Mouse (Mus musculus) bone marrow macrophage, adult 2 months (primary cell): ENCODE measurements around the gene Creb1. TPM values are rescaled to one million over a fixed set of nuclear protein-coding genes. Genes with fewer than 3 reads are reported as not detected.
"Not testable (repeated sequence)": the region's sequence is repeated elsewhere in the genome, so short reads cannot be mapped to it uniquely, and the experiment has no call there.

ENCODE experiments used
- H3K27ac ChIP-seq: 2 replicates; pipeline ENCODE4 v1.5.1; 2012; ENCODE audit warnings: low read depth, low read length; ENCODE audit not compliant: insufficient read depth
- H3K4me1 ChIP-seq: 2 replicates; pipeline ENCODE4 v1.6.1; 2012; ENCODE audit warnings: low read length; ENCODE audit not compliant: control insufficient read depth, insufficient read depth
- H3K4me3 ChIP-seq: 2 replicates; pipeline ENCODE4 v1.5.1; 2012; ENCODE audit warnings: mild to moderate bottlenecking, low read length, moderate library complexity; ENCODE audit not compliant: insufficient read depth
- CTCF ChIP-seq: IDR thresholded peaks from 2 replicates; pipeline ENCODE4 v1.5.1; 2012; ENCODE audit warnings: low read depth, mild to moderate bottlenecking, low read length, moderate library complexity
- POLR2A ChIP-seq: IDR thresholded peaks from 2 replicates; pipeline ENCODE4 v1.6.1; 2012; ENCODE audit warnings: mild to moderate bottlenecking, low read depth, low read length, borderline replicate concordance
- polyA plus RNA-seq: library from polyadenylated mRNA; stranded (reverse); fragments of >200 nt; gene quantifications from 2 replicates; pipeline ENCODE4 v1.2.4, GENCODE M21; 2012; ENCODE audit not compliant: missing spikeins, insufficient read depth, insufficient read length

The Creb1 gene
- polyA plus RNA-seq, 1 experiment: 41.5 TPM

GRCm38 (mm10) chr1:64533471-64534443 is 1.3 kb downstream of the Creb1 start:
- peaks cover 25% of the 10 kb centered on the region for H3K4me1 ChIP-seq
- no peak for TF ChIP-seq CTCF
- TF ChIP-seq POLR2A: no peak
- peak overlapping the region; percentile 62 for H3K4me3 ChIP-seq

DNA sequence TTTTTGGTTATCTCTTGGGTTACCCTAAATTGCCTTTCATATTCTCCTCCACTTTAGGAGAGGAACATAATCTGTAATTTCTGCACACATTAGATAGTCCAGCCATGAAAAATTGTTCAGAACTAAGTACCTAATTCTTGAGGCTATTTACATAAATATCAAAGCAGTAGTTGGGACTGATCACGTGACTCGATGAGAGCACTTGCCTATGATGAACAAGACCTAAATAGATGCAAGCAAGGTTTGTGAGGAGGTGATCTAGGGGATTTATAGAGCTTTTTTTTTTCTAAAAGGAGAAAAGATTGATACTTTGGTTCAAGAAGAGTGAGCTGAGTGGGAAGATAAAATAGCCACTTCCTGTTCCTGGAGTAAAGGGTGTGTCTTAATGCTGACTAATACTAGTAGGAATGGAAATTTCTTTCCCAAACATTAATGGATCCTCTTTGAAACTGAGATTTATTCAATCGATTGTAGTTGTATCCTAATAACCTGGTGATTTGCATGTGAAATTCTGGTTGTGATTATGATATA is 6.5 kb downstream of the Creb1 start:
- TF ChIP-seq POLR2A (no peak), CTCF (no peak)
- H3K4me3 ChIP-seq: no peak overlapping the region
- H3K4me1 ChIP-seq: peaks cover 11% of the 10 kb centered on the region
- no peak overlapping the region for H3K27ac ChIP-seq

More at GRCm38 (mm10) chr1:64533471-64534443, 1.3 kb downstream of the Creb1 start:
- H3K27ac ChIP-seq: peak overlapping the region; percentile 71

DNA sequence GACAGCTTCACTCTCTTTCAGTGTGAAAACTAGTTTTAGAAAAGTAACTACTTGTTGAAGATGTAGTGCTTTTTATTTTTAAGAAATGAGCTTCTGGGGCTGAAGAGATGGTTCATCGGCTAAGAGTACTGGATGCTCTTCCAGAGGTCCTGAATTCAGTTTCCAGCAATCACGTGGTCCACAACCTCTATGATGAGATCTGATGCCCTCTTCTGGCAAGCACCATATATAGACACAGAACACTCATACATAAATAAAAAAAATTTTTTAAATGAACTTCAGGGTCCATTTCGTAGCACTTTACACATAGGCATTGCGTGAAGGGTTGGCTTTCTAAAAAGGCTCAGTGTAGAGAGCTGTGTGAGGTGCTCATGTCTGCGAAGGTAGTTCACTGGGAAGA is 11.3 kb downstream of the Creb1 start:
- Histone ChIP-seq H3K4me3 (no peak overlapping the region), H3K27ac (no peak overlapping the region), H3K4me1 (peaks cover 14% of the 10 kb centered on the region)
- TF ChIP-seq CTCF: no peak
- no peak for TF ChIP-seq POLR2A

GRCm38 (mm10) chr1:64546070-64546469 is 13.6 kb downstream of the Creb1 start:
- no peak overlapping the region for H3K27ac ChIP-seq
- no peak overlapping the region for H3K4me3 ChIP-seq
- TF ChIP-seq POLR2A (no peak), CTCF (no peak)
- peaks cover 12% of the 10 kb centered on the region for H3K4me1 ChIP-seq

- Histone ChIP-seq H3K27ac (no peak overlapping the region), H3K4me3 (no peak overlapping the region), H3K4me1 (peaks cover 12% of the 10 kb centered on the region)
- no peak for TF ChIP-seq CTCF
- TF ChIP-seq POLR2A: no peak
These were observed 16.9 kb downstream of the Creb1 start for GRCm38 (mm10) chr1:64549380-64549779.

- H3K4me3 ChIP-seq: no peak overlapping the region
- TF ChIP-seq CTCF (no peak), POLR2A (no peak)
- no peak overlapping the region for H3K27ac ChIP-seq
- H3K4me1 ChIP-seq: peaks cover 7% of the 10 kb centered on the region
These were observed 19.5 kb downstream of the Creb1 start for GRCm38 (mm10) chr1:64551908-64552307.

DNA sequence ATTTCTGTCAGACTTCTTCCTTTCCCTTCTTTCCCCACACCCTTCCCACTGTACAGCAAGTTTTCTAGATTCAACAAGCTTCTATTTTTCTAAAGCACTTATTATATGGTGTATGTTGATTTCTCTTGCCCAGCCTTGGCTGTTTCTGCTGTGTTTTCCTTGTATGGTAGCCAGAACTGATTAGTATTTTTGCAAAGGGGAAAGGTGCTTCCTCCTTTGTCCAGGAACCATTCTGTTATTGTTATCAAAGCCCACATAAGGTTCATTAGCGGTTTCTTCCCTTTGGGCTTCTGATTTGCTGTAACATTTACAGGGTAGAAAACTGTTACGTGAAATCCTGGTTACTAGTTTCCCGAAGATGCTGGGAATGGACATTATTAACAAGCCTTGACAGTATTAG is 27.7 kb downstream of the Creb1 start:
- no peak overlapping the region for H3K27ac ChIP-seq
- no peak for TF ChIP-seq POLR2A
- no peak for TF ChIP-seq CTCF
- no peak overlapping the region for H3K4me3 ChIP-seq
- no peaks in the 10 kb centered on the region for H3K4me1 ChIP-seq

- TF ChIP-seq POLR2A (no peak), CTCF (no peak)
- no peak overlapping the region for H3K4me3 ChIP-seq
- H3K4me1 ChIP-seq: peaks cover 2% of the 10 kb centered on the region; the same call in 1 of the 2 replicates
- no peak overlapping the region for H3K27ac ChIP-seq
These were observed 35.8 kb downstream of the Creb1 start for GRCm38 (mm10) chr1:64568206-64568605.

DNA sequence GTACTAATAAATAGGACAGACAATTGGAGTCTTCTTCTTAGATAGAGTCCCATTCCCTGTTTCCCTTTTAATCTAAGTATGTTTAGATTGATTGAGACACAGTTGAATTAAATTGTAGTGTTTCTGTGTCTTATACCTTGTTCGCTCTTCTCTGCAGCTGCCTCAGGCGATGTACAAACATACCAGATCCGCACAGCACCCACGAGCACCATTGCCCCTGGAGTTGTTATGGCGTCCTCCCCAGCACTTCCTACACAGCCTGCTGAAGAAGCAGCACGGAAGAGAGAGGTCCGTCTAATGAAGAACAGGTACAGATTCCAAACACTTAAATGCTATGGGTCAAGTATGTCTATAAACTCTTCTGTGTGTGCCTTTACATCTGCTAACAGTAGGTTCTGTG is 43.6 kb downstream of the Creb1 start:
- Histone ChIP-seq H3K4me3 (no peak overlapping the region), H3K27ac (no peak overlapping the region), H3K4me1 (peaks cover 9% of the 10 kb centered on the region)
- TF ChIP-seq CTCF: no peak
- no peak for TF ChIP-seq POLR2A

DNA sequence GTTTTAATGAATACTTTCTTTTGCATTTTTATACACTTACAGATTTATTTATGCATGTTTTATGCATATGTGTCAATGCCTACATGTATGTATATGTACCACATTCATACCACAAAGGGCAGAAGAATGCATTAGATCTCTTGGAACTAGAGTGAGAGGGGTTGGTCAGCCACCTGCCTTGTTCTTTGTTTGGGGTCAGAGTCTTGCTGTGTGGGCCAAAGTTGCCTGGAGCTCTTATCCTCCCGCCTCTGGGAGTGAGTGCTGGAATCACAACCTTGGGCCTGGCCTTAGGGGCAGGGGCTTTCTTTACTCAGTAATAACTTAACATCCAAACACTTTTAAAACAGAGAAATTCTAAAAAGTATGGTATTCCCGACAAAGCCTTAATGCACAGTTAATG is 44.3 kb downstream of the Creb1 start:
- TF ChIP-seq POLR2A: no peak
- no peak for TF ChIP-seq CTCF
- Histone ChIP-seq H3K4me3 (no peak overlapping the region), H3K4me1 (peaks cover 9% of the 10 kb centered on the region), H3K27ac (no peak overlapping the region)

DNA sequence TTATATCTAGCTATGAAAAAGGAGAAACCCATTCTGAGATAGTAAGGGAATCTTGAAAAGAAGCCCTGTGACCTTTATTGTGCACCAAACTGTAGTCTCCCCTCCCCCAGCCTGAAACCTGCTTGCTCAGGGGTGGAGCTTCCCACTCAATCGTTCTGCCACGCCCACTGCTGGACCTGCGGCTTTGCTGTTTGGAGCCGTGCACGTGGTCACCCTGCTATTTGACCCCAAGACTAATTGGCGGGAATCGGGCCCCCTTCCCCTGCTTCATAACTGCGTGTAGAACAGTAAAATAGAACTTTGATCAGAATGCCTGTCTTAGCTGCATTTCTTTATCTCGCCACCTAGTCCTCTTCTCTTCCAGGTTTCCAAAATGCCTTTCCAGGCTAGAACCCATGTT is 45.5 kb downstream of the Creb1 start:
- not testable (repeated sequence) for H3K4me1 ChIP-seq, H3K4me3 ChIP-seq, H3K27ac ChIP-seq
